Mouse (Mus musculus) G1E (cell line): Measurements from ENCODE around the gene Dcst2.

Source experiments
- CTCF ChIP-seq: IDR thresholded peaks from 2 replicates; pipeline ENCODE4 v1.5.1; 2012; ENCODE audit warnings: low read depth, low read length, inconsistent platforms, mixed read lengths
- GATA1 ChIP-seq: IDR thresholded peaks from 2 replicates; pipeline ENCODE4 v1.6.1; 2012; ENCODE audit warnings: borderline replicate concordance, low read length, inconsistent platforms, mixed read lengths
- POLR2AphosphoS5 ChIP-seq: IDR thresholded peaks from 2 replicates; pipeline ENCODE4 v1.6.1; 2012; ENCODE audit warnings: low read depth, low read length, inconsistent platforms; ENCODE audit not compliant: insufficient replicate concordance
- TAL1 ChIP-seq: conservative IDR thresholded peaks from 2 replicates; pipeline ENCODE4 v1.6.1; 2012; ENCODE audit warnings: low read depth, low read length, inconsistent platforms, mixed read lengths

- TF ChIP-seq CTCF (no peak), TAL1 (no peak), GATA1 (no peak), POLR2AphosphoS5 (no peak)
Observed at GRCm38 (mm10) chr3:89416158-89416557, 54.4 kb downstream of the Dcst2 start.
